Mouse (Mus musculus) neural tube, embryonic 10.5 days (tissue): ENCODE measurements at regions not wholly inside any gene's neighbourhood (a gene's known extent, or its start where the extent isn't known, plus 50 kb on each side); places are given as distances from the start of the nearest gene placed in this dataset.

ENCODE experiments used
- DNase-seq: peaks from one replicate; pipeline ENCODE4 v3.0.0-alpha.2; 2017; ENCODE audit warnings: low spot score; ENCODE audit errors: extremely low spot score

DNA sequence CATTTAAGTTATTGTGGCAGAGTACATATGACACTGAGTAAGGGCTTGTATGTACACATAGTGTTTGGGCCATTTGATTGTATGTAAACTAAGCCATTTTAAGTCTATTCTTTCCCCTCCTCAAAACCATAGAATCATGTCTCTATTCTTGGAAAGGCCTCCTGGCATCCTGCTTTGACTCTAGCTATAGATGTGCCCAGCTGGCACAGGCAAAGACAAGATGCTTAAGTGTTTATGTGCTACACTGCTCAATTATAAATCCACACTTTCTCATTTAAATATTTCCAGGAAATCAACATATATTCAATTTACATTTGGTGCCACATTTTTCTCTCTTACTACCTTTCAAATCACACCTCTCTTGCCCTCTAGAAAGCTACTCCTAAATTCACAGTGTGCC lies 97.6 kb upstream of the Bdnf start:
- no peak for DNase-seq

DNA sequence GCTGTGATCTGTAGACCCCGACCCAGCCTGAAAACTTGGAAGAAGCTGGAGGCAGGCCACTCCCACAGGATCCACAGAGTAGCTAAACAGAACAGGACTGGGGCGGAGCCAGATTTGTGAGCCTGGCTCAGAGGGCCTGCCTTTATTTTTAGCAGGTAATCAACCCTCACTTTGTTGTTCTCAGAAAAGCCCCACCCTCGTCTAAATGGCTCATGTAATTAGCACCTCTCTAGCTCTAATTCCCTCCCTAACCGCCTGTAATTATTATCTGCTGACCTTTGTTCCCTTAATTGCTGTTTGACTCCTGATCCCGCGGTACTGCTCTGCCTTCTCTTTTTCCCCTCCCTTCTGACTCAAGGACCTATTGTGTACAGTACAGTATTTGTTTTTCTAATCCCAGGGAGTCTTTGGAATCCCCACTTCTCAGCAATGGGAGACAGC lies 95.6 kb upstream of the Bdnf start:
- no peak for DNase-seq

DNA sequence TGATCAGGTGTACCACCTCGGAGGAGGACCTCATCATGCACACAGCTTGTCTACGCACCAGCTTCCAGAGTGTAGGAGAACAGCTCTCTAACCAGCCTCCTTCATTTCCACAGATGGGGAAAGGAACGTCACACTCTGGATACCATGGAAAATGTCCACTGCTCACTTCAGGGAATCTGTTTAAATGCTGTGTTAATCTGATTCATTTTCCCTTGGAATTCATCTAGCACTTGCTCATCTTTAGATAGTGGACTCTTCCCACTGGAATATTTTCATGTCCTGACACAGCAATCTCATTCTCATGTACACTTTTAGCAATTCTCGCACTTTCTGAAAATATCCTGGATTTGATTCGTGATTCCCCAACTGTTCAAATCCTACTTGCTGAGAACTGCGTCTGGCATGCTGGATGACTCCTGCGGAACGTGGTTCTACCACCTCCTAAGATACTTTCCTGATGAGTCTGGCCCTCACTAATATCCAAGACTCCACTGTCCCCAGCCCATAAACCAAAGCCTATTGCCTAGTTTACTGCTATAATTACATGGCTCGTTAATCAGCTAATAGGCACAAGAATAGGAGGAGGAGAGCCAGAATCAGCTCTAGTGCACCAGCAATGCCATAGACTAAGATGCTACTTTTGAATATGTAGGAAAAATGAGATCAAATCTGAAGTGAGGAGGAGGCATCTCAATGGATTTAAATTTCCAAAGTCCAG lies 56.0 kb upstream of the Bdnf start:
- DNase-seq, result no peak

DNA sequence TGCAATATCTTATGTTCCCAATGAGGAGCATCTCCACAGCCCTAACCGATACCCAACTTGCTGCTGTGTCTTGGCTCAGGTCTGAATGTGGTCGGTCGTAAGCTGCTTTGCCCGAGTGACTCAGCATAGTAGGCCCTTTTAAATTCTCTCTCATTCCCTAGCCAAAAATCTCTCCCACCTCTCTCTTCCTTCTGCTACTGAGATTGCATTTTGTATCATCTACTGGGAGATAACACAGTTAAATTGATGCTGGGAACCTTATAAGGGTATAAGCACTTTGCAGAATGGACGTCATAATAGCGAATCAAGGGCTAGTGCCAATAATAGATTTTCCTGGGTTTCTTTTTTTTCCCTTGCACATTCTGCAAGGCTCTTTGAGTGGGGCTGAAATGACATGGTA lies 54.8 kb upstream of the Bdnf start:
- no peak for DNase-seq

DNA sequence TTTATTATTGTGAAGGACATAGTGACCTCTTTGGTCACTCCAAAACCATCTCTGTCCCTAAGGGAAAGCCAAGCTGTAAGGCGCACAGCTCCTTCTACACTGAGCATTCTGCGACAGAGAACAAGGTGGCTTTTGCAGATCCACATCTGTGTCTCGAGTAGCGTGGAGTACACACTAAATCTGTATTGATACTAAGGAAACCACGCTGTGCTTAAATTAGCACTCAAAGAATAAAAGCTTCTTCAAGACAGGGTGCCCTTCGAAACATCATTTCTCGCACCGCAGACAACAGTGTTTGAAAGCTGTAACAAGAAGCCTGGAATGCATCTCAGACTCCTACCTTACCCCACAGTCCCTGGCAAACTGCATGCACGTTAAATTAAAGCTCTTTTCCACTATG lies 52.9 kb upstream of the Bdnf start:
- no peak for DNase-seq
